Mouse (Mus musculus) olfactory bulb, adult 2 months (tissue): Measurements from ENCODE around the gene Tcte2.

Experiments
- CTCF ChIP-seq: fragments of 200-500 bp; IDR thresholded peaks from 2 replicates; pipeline ENCODE4 v1.5.1; 2012; ENCODE audit warnings: low read depth, mild to moderate bottlenecking, low read length, moderate library complexity; ENCODE audit not compliant: insufficient read depth
- POLR2A ChIP-seq: fragments of 200-500 bp; IDR thresholded peaks from 2 replicates; pipeline ENCODE4 v1.6.1; 2012; ENCODE audit warnings: mild to moderate bottlenecking, low read depth, low read length, moderate library complexity; ENCODE audit not compliant: insufficient read depth

- TF ChIP-seq POLR2A: no peak
- no peak for TF ChIP-seq CTCF
Measured at GRCm38 (mm10) chr17:13712518-13712917, 49.1 kb downstream of the Tcte2 start.
